15 mouse cellular contexts compared by ENCODE assay signal in genomic region chr7:143691181-143691580, GRCm38 (mm10).
"Had no signal": no experiment of that assay in that cellular context is flagged by ENCODE, and none has a peak within 500 bp of the region (broad histone marks: within the 10 kb centered on the region; RNA-seq: fewer than 3 reads in every experiment).

No protein-coding gene starts in this region.

- H3K27me3 ChIP-seq: kidney, embryonic 15.5 days; liver, embryonic 15.5 days; midbrain, embryonic 12.5 days; neural tube, embryonic 13.5 days had no signal

- H3K4me3 ChIP-seq: kidney, embryonic 15.5 days; left cerebral cortex, adult 2 months; limb, embryonic 10.5 days; liver, embryonic 15.5 days; midbrain, embryonic 12.5 days; neural tube, embryonic 13.5 days had no signal

- H3K4me1 ChIP-seq: kidney, embryonic 15.5 days; limb, embryonic 10.5 days; liver, embryonic 15.5 days; midbrain, embryonic 12.5 days; neural tube, embryonic 13.5 days had no signal

- H3K9ac ChIP-seq: kidney, embryonic 15.5 days; liver, embryonic 15.5 days; lung, embryonic 14.5 days; midbrain, embryonic 12.5 days; neural tube, embryonic 13.5 days had no signal

- DNase-seq: kidney, adult 2 months; lung, embryonic 14.5 days; right cerebral cortex, postnatal 4 days; spleen, adult 18-20 months; thymus, adult 18-20 months; thymus, postnatal 14 days had no signal

- H3K4me2 ChIP-seq: kidney, embryonic 15.5 days; liver, embryonic 11.5 days; liver, embryonic 15.5 days; lung, embryonic 14.5 days; midbrain, embryonic 12.5 days; neural tube, embryonic 13.5 days had no signal

- H3K36me3 ChIP-seq: liver, embryonic 15.5 days had no signal

- H3K9me3 ChIP-seq: kidney, embryonic 15.5 days; limb, embryonic 10.5 days; liver, embryonic 15.5 days; midbrain, embryonic 12.5 days; neural tube, embryonic 13.5 days had no signal

- ATAC-seq: intestine, embryonic 16.5 days; midbrain, embryonic 16.5 days had no signal

- H3K27ac ChIP-seq: kidney, embryonic 15.5 days; left cerebral cortex, adult 2 months; limb, embryonic 10.5 days; liver, embryonic 15.5 days; midbrain, embryonic 12.5 days; neural tube, embryonic 13.5 days had no signal
